Comparison of ENCODE assay signal across 18 mouse cellular contexts in genomic region chr6:50325485-50325884, GRCm38 (mm10).
A peak's percentile ranks its signal among the peaks of the same experiment; 100 is the strongest.
DNase-seq lines count a peak whose midpoint lies in the region; ATAC-seq and TF ChIP-seq lines count a peak whose summit lies in the region.
"Had no signal": no experiment of that assay in that cellular context is flagged by ENCODE, and none has a peak within 500 bp of the region (broad histone marks: within the 10 kb centered on the region; RNA-seq: fewer than 3 reads in every experiment).

No protein-coding gene starts in this region.

- intact Hi-C loops in heart, adult 2 months (cut with DNase I): no loop called here
- intact Hi-C loops in heart, postnatal 10 days (cut with DNase I): no loop called here
- intact Hi-C loops in gastrocnemius, adult 2 months (cut with DNase I): no loop called here

- 43% methylated on average over 9 of the region's 9 CpGs for WGBS in heart, adult 2 months
- WGBS in heart, embryonic 13.5 days: 34% methylated on average over 9 of the region's 9 CpGs
- 87% methylated on average over 9 of the region's 9 CpGs for WGBS in limb, embryonic 10.5 days

- 0 out of 2 replicates have a peak, but pooled peaks have one; percentile 21 for TF ChIP-seq EP300 in heart, adult 2 months (IDR thresholded peaks at IDR 0.05; ENCODE audit: insufficient read depth, low read depth, low read length)

- H3K27me3 ChIP-seq in heart, adult 2 months (ENCODE audit: control insufficient read depth, insufficient read depth, low read length): no peaks in the 10 kb centered on the region
- no peaks in the 10 kb centered on the region for H3K27me3 ChIP-seq in heart, embryonic 13.5 days (replicated peaks)
- H3K27me3 ChIP-seq in limb, embryonic 10.5 days (ENCODE audit: low read depth, poor library complexity, severe bottlenecking): no peaks in the 10 kb centered on the region
- H3K27me3 ChIP-seq: embryonic facial prominence, embryonic 12.5 days; forebrain, embryonic 15.5 days; hindbrain, embryonic 15.5 days had no signal

- peaks cover 3% of the 10 kb centered on the region; the same call in 1 of the 2 replicates for H3K36me3 ChIP-seq in heart, adult 2 months (ENCODE audit: control insufficient read depth, insufficient read depth, low read length)
- peaks cover 30% of the 10 kb centered on the region for H3K36me3 ChIP-seq in heart, embryonic 13.5 days
- no peaks in the 10 kb centered on the region for H3K36me3 ChIP-seq in limb, embryonic 10.5 days
- H3K36me3 ChIP-seq: embryonic facial prominence, embryonic 12.5 days; forebrain, embryonic 15.5 days; hindbrain, embryonic 15.5 days had no signal

- no peak for TF ChIP-seq POLR2A in heart, adult 2 months (IDR thresholded peaks at IDR 0.05; ENCODE audit: insufficient read depth, low read depth, low read length)

- H3K79me2 ChIP-seq in heart, adult 2 months (replicated peaks; ENCODE audit: control insufficient read depth, insufficient read depth, low read length): no peaks in the 10 kb centered on the region

- no peak overlapping the region for H3K9ac ChIP-seq in heart, adult 2 months (ENCODE audit: low read depth, low read length)
- 0 out of 2 replicates have a peak overlapping the region, but pooled peaks have one; percentile 14 for H3K9ac ChIP-seq in heart, embryonic 13.5 days
- H3K9ac ChIP-seq: embryonic facial prominence, embryonic 12.5 days; forebrain, embryonic 15.5 days; hindbrain, embryonic 15.5 days had no signal

- no peaks in the 10 kb centered on the region for H3K9me3 ChIP-seq in heart, embryonic 13.5 days
- H3K9me3 ChIP-seq in limb, embryonic 10.5 days (replicated peaks): no peaks in the 10 kb centered on the region
- H3K9me3 ChIP-seq: embryonic facial prominence, embryonic 12.5 days; forebrain, embryonic 15.5 days; hindbrain, embryonic 15.5 days had no signal

- no peak overlapping the region for H3K4me3 ChIP-seq in heart, adult 2 months
- no peak overlapping the region for H3K4me3 ChIP-seq in heart, embryonic 13.5 days
- no peak overlapping the region for H3K4me3 ChIP-seq in gastrocnemius, adult 2 months
- H3K4me3 ChIP-seq in limb, embryonic 10.5 days: no peak overlapping the region
- H3K4me3 ChIP-seq: embryonic facial prominence, embryonic 12.5 days; forebrain, embryonic 15.5 days; hindbrain, embryonic 15.5 days had no signal

- TF ChIP-seq CTCF in heart, adult 2 months (IDR thresholded peaks at IDR 0.05): no peak
- no peak for TF ChIP-seq CTCF in gastrocnemius, adult 2 months (IDR thresholded peaks at IDR 0.05)

- peak overlapping the region; percentile 2; the same call in 1 of the 2 replicates for H3K4me2 ChIP-seq in heart, embryonic 13.5 days
- H3K4me2 ChIP-seq: embryonic facial prominence, embryonic 12.5 days; forebrain, embryonic 15.5 days; hindbrain, embryonic 15.5 days had no signal

- peaks cover 1% of the 10 kb centered on the region; the same call in 1 of the 2 replicates for H3K4me1 ChIP-seq in heart, adult 2 months (ENCODE audit: control insufficient read depth, insufficient read depth, low read length)
- H3K4me1 ChIP-seq in heart, embryonic 13.5 days: peaks cover 36% of the 10 kb centered on the region
- peaks cover 4% of the 10 kb centered on the region; the same call in 1 of the 2 replicates for H3K4me1 ChIP-seq in limb, embryonic 10.5 days
- H3K4me1 ChIP-seq: forebrain, embryonic 15.5 days; hindbrain, embryonic 15.5 days had no signal

- no peak for ATAC-seq in heart, embryonic 13.5 days (ENCODE audit: extremely low read depth, insufficient number of reproducible peaks, low FRiP score, low TSS enrichment)
- ATAC-seq: forebrain, embryonic 15.5 days; intestine, postnatal 0 days had no signal

- H3K27ac ChIP-seq in heart, adult 2 months: no peak overlapping the region
- H3K27ac ChIP-seq in heart, embryonic 13.5 days (replicated peaks): peak overlapping the region; percentile 79
- no peak overlapping the region for H3K27ac ChIP-seq in gastrocnemius, adult 2 months
- H3K27ac ChIP-seq in limb, embryonic 10.5 days: no peak overlapping the region
- H3K27ac ChIP-seq: embryonic facial prominence, embryonic 12.5 days; forebrain, embryonic 15.5 days; hindbrain, embryonic 15.5 days had no signal

- DNase-seq in heart, adult 2 months: no peak
- no peak for DNase-seq in heart, adult 8-10 months (ENCODE audit: low spot score)
- no peak for DNase-seq in heart, adult 11 months
- DNase-seq in heart, postnatal 10 days: peak; percentile 30 to 34
- no peak for DNase-seq in gastrocnemius, adult 2 months
- no peak for DNase-seq in limb, embryonic 10.5 days (ENCODE audit: low spot score)
- DNase-seq: adrenal gland, postnatal 10 days; B cell, adult 2 months; cerebellum, adult 11 months; cerebellum, adult 8-10 months; cerebellum, postnatal 14 days; gastrocnemius, postnatal 14 days; kidney, adult 8-10 months had no signal

Comparison
In these comparisons a context has a peak if more than half of its experiments do, and no peak if none do; other contexts are left out.
1. DNase-seq: peak in heart, postnatal 10 days (2 of 2); none in heart, adult 2 months (0 of 2), heart, adult 8-10 months (single experiment), heart, adult 11 months (single experiment), gastrocnemius, adult 2 months (single experiment) and limb, embryonic 10.5 days (single experiment).